Mouse (Mus musculus) layer of hippocampus, adult 11-12 months (tissue): ENCODE data around the gene Man1a.
A peak's percentile ranks its signal among the peaks of the same experiment; 100 is the strongest.

Source experiments
- DNase-seq: peaks from one replicate; pipeline ENCODE4 v3.0.0; 2022; ENCODE audit warnings: low spot score

The Man1a gene

GRCm38 (mm10) chr10:54060587-54060986 is 15.8 kb downstream of the Man1a start:
- no peak for DNase-seq

- DNase-seq = no peak
These were observed 16.6 kb downstream of the Man1a start for GRCm38 (mm10) chr10:54059679-54060249.

- DNase-seq = no peak
These were observed 17.3 kb downstream of the Man1a start for GRCm38 (mm10) chr10:54059092-54059496.

- DNase-seq = no peak
These were observed 17.8 kb downstream of the Man1a start for GRCm38 (mm10) chr10:54058657-54059056.

GRCm38 (mm10) chr10:54054188-54054587 is 22.2 kb downstream of the Man1a start:
- no peak for DNase-seq

GRCm38 (mm10) chr10:54047885-54048284 is 28.5 kb downstream of the Man1a start:
- DNase-seq = no peak

GRCm38 (mm10) chr10:54043358-54043757 is 33.1 kb downstream of the Man1a start:
- DNase-seq = no peak

GRCm38 (mm10) chr10:54042212-54042840 is 34.1 kb downstream of the Man1a start:
- no peak for DNase-seq

GRCm38 (mm10) chr10:54040261-54041165 is 35.9 kb downstream of the Man1a start:
- peak; percentile 41 for DNase-seq

- no peak for DNase-seq
These were observed 36.7 kb downstream of the Man1a start for GRCm38 (mm10) chr10:54039754-54040153.

- DNase-seq = no peak
These were observed 37.7 kb downstream of the Man1a start for GRCm38 (mm10) chr10:54038734-54039133.

- DNase-seq = no peak
These were observed 38.2 kb downstream of the Man1a start for GRCm38 (mm10) chr10:54038180-54038579.

- no peak for DNase-seq
These were observed 38.9 kb downstream of the Man1a start for GRCm38 (mm10) chr10:54037348-54038010.

- DNase-seq = no peak
These were observed 40.8 kb downstream of the Man1a start for GRCm38 (mm10) chr10:54035586-54035985.

GRCm38 (mm10) chr10:54034779-54035178 is 41.6 kb downstream of the Man1a start:
- no peak for DNase-seq

GRCm38 (mm10) chr10:54032316-54033092 is 43.9 kb downstream of the Man1a start:
- no peak for DNase-seq

GRCm38 (mm10) chr10:54028866-54029265 is 47.5 kb downstream of the Man1a start:
- no peak for DNase-seq

GRCm38 (mm10) chr10:54026738-54027427 is 49.5 kb downstream of the Man1a start:
- DNase-seq = no peak

- DNase-seq = no peak
These were observed 50.3 kb downstream of the Man1a start for GRCm38 (mm10) chr10:54026101-54026500.

GRCm38 (mm10) chr10:54017904-54018454 is 58.4 kb downstream of the Man1a start:
- DNase-seq = no peak
